Mouse (Mus musculus) intestine, postnatal 0 days (tissue): ENCODE measurements around the gene 2310002L09Rik. TPM values are rescaled to one million over a fixed set of nuclear protein-coding genes. Genes with fewer than 3 reads are reported as not detected.
"Not testable (repeated sequence)": the region's sequence is repeated elsewhere in the genome, so short reads cannot be mapped to it uniquely, and the experiment has no call there.

Source experiments
- ATAC-seq: fragments of 200-750 bp; cut with Nextera tagmentation; 2 replicates; pipeline ENCODE4 v1.8.0; 2017; ENCODE audit warnings: mild to moderate bottlenecking, moderate TSS enrichment, moderate library complexity
- H3K27ac ChIP-seq: fragments of 300-500 bp; sonication (generic); 2 replicates; pipeline ENCODE4 v1.5.1; 2014; ENCODE audit warnings: mild to moderate bottlenecking, low read depth, low read length, moderate library complexity
- H3K27me3 ChIP-seq: fragments of 300-500 bp; sonication (generic); replicated peaks from 2 replicates; pipeline ENCODE4 v1.6.1; 2014; ENCODE audit warnings: low read length, mixed read lengths; ENCODE audit not compliant: control insufficient read depth, insufficient read depth
- H3K36me3 ChIP-seq: fragments of 300-500 bp; sonication (generic); 2 replicates; pipeline ENCODE4 v1.6.1; 2014; ENCODE audit warnings: mild to moderate bottlenecking, moderate library complexity; ENCODE audit not compliant: control insufficient read depth, insufficient read depth
- H3K4me1 ChIP-seq: fragments of 300-500 bp; sonication (generic); replicated peaks from 2 replicates; pipeline ENCODE4 v1.6.1; 2014; ENCODE audit warnings: antibody characterized with exemption, low read length, mixed read lengths; ENCODE audit not compliant: control insufficient read depth, insufficient read depth
- H3K4me2 ChIP-seq: fragments of 300-500 bp; sonication (generic); replicated peaks from 2 replicates; pipeline ENCODE4 v1.6.1; 2014; ENCODE audit warnings: low read depth, mild to moderate bottlenecking, moderate library complexity
- H3K4me3 ChIP-seq: fragments of 300-500 bp; sonication (generic); 2 replicates; pipeline ENCODE4 v1.5.1; 2014; ENCODE audit warnings: low read depth, low read length
- H3K9ac ChIP-seq: fragments of 300-500 bp; sonication (generic); 2 replicates; pipeline ENCODE4 v1.6.1; 2014; ENCODE audit warnings: mild to moderate bottlenecking, low read depth, low read length
- H3K9me3 ChIP-seq: fragments of 300-500 bp; sonication (generic); 2 replicates; pipeline ENCODE4 v1.6.1; 2016; ENCODE audit warnings: mixed run types; ENCODE audit not compliant: control insufficient read depth
- CTCF ChIP-seq: sonication (generic); IDR thresholded peaks from 2 replicates; pipeline ENCODE4 v1.5.1; 2016; ENCODE audit warnings: low read depth, mild to moderate bottlenecking, control low read depth, antibody characterized with exemption, moderate library complexity
- WGBS: fragments of 180-500 bp; shearing (Covaris S2); extraction: QIAGEN DNeasy Blood & Tissue Kit; methylation state at CpG from one replicate; pipeline ENCODE4 v1.1.7; 2014; 5-methylcytosine and 5-hydroxymethylcytosine counted together
- polyA plus RNA-seq: library from polyadenylated mRNA; unstranded; fragments of >200 nt; fragmentation: Nextera tagmentation; extraction: Ambion mirVana; gene quantifications from 2 replicates; pipeline ENCODE4 v1.2.1, GENCODE M21; 2015

The 2310002L09Rik gene
- not detected in 2 replicates for polyA plus RNA-seq

- H3K9ac ChIP-seq = no peak within 1 kb of the TSS
- no peak for TF ChIP-seq CTCF
- H3K4me1 ChIP-seq = no peaks in the 10 kb centered on the region
- no peak within 1 kb of the TSS for H3K27ac ChIP-seq
- ATAC-seq = no peak
- 79% methylated on average over 8 of the region's 8 CpGs for WGBS
- H3K36me3 ChIP-seq = no peaks in the 10 kb centered on the region
- no peak within 1 kb of the TSS for H3K4me3 ChIP-seq
- H3K9me3 ChIP-seq = no peaks in the 10 kb centered on the region
- H3K4me2 ChIP-seq = no peak within 1 kb of the TSS
- no peaks in the 10 kb centered on the region for H3K27me3 ChIP-seq
Observed at GRCm38 (mm10) chr4:73950375-73950896, at the start of gene 2310002L09Rik. TSS of gene 2310002L09Rik (minus strand) at chr4:73950846.

- H3K36me3 ChIP-seq = no peaks in the 10 kb centered on the region
- WGBS = 84% methylated on average over 3 of the region's 3 CpGs
- no peaks in the 10 kb centered on the region for H3K9me3 ChIP-seq
- ATAC-seq = no peak
- no peak overlapping the region for H3K4me3 ChIP-seq
- H3K27ac ChIP-seq = no peak overlapping the region
- TF ChIP-seq CTCF = no peak
- H3K4me2 ChIP-seq = no peak overlapping the region
- no peaks in the 10 kb centered on the region for H3K4me1 ChIP-seq
- H3K9ac ChIP-seq = no peak overlapping the region
- no peaks in the 10 kb centered on the region for H3K27me3 ChIP-seq
Observed at GRCm38 (mm10) chr4:73980454-73980853, 29.8 kb upstream of the 2310002L09Rik start.

- ATAC-seq, H3K36me3 ChIP-seq, H3K9ac ChIP-seq, H3K9me3 ChIP-seq, H3K4me2 ChIP-seq, H3K27me3 ChIP-seq, H3K4me1 ChIP-seq, H3K27ac ChIP-seq, H3K4me3 ChIP-seq: not testable (repeated sequence)
- WGBS = 87% methylated on average over 6 of the region's 6 CpGs
Observed at GRCm38 (mm10) chr4:73920660-73921059, 30.0 kb downstream of the 2310002L09Rik start, which contains the start of gene Gm11756. TSS of gene Gm11756 (minus strand) at chr4:73920760.

- not testable (repeated sequence) for H3K9me3 ChIP-seq, ATAC-seq, H3K36me3 ChIP-seq, H3K9ac ChIP-seq, H3K4me1 ChIP-seq, H3K4me3 ChIP-seq, H3K4me2 ChIP-seq, H3K27me3 ChIP-seq, H3K27ac ChIP-seq
- no CpG with 5 or more reads among the region's 4 CpGs for WGBS
Observed at GRCm38 (mm10) chr4:73905853-73906252, 44.8 kb downstream of the 2310002L09Rik start, which contains the start of gene Gm13871. TSS of gene Gm13871 (minus strand) at chr4:73905953.

DNA sequence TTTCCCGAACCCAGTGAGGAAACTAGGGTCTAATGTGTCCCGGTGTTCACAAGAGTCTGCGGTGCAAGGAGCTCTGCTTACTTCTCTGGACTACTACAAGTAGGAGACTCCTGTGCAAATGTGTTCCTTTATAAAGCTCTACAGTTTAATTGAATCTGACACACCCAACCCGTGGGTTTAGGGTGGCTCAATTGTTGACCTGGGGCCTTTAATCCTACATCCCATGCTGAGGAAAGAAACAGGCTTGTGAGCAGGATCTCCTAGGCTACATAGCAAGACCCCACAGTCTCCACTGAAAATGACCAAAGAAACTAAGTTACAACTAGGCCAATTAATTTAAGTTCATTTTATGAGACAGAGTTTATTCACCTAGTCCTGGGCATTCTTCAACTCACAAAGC lies 59.6 kb downstream of the 2310002L09Rik start, which contains the start of gene Gm11757:
Gene Gm11757, minus strand, starts transcription at position 101 of the 400 bp plus-strand sequence.
- H3K27me3 ChIP-seq, ATAC-seq, H3K9me3 ChIP-seq, H3K4me2 ChIP-seq, H3K27ac ChIP-seq, H3K4me1 ChIP-seq, H3K9ac ChIP-seq, H3K4me3 ChIP-seq, H3K36me3 ChIP-seq: not testable (repeated sequence)
- WGBS = no CpG with 5 or more reads among the region's 4 CpGs

Other genes starting within 250 kb of the 2310002L09Rik start
- gene Rasef, start 159.9 kb downstream of the 2310002L09Rik start, polyA plus RNA-seq = 2.4 and 2.8 TPM in 2 replicates
- gene Gm11758, start 74.6 kb downstream of the 2310002L09Rik start, polyA plus RNA-seq = not detected in 2 replicates
- not detected in 2 replicates for gene Gm11757, start 59.7 kb downstream of the 2310002L09Rik start, polyA plus RNA-seq
- gene Gm13871, start 44.9 kb downstream of the 2310002L09Rik start, polyA plus RNA-seq = not detected in 2 replicates
- not detected in 2 replicates for gene Gm11756, start 30.1 kb downstream of the 2310002L09Rik start, polyA plus RNA-seq
- 0.53 and 0.54 TPM in 2 replicates for gene Frmd3, start 62.6 kb upstream of the 2310002L09Rik start, polyA plus RNA-seq